Mouse (Mus musculus): ENCODE data around the gene Ube2a. TPM values are rescaled to one million over a fixed set of nuclear protein-coding genes. Genes with fewer than 3 reads are reported as not detected.

Ube2a gene
- total RNA-seq (2021) = 10 to 100 TPM; 74.7 to 76.4 TPM

DNA sequence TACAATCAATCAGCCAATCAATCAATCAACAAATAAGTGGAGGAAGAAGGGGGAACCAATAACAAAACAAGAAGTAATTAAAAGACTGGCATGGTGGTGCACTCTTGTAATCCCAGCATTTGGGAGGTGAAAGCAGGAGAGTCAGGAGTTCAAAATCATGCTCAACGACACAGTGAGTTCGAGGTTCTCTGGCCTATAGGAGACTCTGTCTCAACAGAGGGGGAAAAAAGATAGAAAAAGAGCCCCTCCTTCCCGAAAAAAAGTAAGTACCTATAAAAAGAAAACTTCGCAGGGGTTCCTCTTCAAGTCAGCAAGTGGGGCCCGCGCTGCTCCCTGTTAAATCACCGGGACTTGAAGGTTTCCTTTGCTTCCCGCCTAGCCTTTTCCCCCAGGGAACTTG lies at the start of gene Ube2a, which contains the start of gene C330007P06Rik:
Gene Ube2a, plus strand, starts transcription at position 136 of the 400 bp plus-strand sequence.
Gene C330007P06Rik, minus strand, starts transcription at position 347 of the 400 bp plus-strand sequence.
- peak in 1 of 2 experiments; percentile 0 for DNase-seq
- intact Hi-C loops (cut with DNase I) = loop anchor here (2.0 kb wide), 1 partner anchor 29 kb away; the partner anchor contains the start of gene Nkrf

GRCm38 (mm10) chrX:36823932-36824711 lies 49.6 kb upstream of the Ube2a start:
- no peak for DNase-seq
- intact Hi-C loops (cut with DNase I) = loop anchor here (5.0 to 10.0 kb wide), 2 partner anchors 62 to 319 kb away; no protein-coding TSS in a partner anchor

GRCm38 (mm10) chrX:36825032-36825431 lies 48.7 kb upstream of the Ube2a start:
- intact Hi-C loops (cut with DNase I) = loop anchor here (10.0 kb wide), 1 partner anchor 320 kb away; no protein-coding TSS in a partner anchor
- DNase-seq = no peak

GRCm38 (mm10) chrX:36826873-36827272 lies 46.8 kb upstream of the Ube2a start:
- no peak for DNase-seq

DNA sequence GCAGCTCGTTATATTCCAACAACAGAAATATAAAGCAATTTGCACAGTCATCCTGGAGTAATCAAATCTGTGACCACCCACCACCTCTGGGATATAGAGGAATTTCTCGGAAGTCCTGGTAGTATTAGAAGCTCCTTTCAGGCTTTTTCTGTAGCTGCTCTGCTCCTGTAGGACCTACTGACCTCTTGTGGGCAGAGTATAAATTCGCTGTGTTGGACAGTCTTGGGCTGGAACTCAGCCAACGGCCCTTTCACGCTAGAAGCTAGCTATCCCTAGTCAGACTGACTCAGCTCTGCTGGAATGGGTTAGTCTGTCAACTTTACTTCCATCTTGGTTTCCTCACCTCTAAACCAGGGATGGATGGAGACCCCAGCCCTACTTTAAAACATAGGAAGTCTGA lies 43.4 kb upstream of the Ube2a start:
- peak; percentile 70 to 73 for DNase-seq
- intact Hi-C loops (cut with DNase I) = loop anchor here (5.0 kb wide), 1 partner anchor 192 kb away; no protein-coding TSS in a partner anchor

More at GRCm38 (mm10) chrX:36826873-36827272, 46.8 kb upstream of the Ube2a start:
- intact Hi-C loops (cut with DNase I) = loop anchor here (10.0 kb wide), 1 partner anchor 322 kb away; no protein-coding TSS in a partner anchor

DNA sequence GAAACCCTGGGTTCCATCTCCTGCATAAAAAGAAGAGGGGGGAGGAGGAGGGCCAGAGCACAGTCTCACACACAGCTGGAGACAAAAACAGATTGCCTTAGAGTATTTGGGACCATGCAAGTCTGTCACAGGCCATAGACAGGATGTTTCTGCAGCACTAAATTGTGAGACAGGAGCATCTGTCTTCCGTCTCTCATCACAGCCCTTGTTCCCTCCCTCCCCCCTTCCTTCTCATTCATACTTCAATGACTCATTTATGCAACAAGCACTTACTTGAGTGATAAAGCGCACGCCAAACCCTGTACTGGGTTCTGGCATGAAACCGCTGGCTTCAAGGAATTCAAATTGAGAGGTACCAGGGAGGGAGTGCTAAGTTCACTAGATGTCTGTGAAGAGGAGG lies 42.1 kb upstream of the Ube2a start:
- peak; percentile 46 to 51 for DNase-seq
- intact Hi-C loops (cut with DNase I) = loop anchor here (5.0 kb wide), 1 partner anchor 191 kb away; no protein-coding TSS in a partner anchor

DNA sequence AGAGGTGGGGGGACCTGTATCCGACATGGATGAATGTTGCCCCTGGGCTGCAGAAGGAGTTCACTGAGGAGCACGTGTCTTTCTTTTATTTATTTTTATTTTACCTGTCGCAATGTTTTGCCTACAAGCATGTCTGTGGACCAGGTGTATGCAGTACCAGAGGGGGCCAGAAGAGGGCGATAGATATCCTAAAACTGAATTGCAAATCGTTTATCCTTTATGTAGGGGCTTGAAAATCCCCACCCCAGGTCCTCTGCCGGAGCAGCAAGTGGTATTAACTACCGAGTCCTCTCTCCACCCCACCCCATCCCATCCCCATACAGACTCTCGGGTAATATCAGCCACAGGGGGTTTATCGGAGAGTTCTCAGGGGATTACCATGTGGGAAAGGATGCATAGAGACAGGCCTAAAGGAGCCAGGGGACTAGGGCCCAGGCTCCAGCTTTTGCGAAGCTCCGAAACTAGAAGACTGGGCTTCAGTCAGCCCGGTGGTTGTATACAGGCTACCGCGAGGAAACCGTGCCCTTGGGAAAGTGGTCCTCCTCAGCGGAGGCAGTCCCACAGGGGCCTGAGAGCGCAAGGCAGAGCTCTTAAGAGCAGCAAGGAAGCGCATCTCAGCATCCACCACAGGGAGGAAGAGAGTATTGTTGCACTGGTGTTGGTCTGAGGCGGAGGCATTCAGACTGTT lies 40.2 kb upstream of the Ube2a start:
- DNase-seq = peak; percentile 62 to 79
- intact Hi-C loops (cut with DNase I) = loop anchor here (5.0 kb wide), 1 partner anchor 189 kb away; no protein-coding TSS in a partner anchor

- no peak for DNase-seq
- intact Hi-C loops (cut with DNase I) = loop anchor here (2.0 kb wide), 1 partner anchor 70 kb away; no protein-coding TSS in a partner anchor
Observed at GRCm38 (mm10) chrX:36837069-36837676, 36.5 kb upstream of the Ube2a start.

DNA sequence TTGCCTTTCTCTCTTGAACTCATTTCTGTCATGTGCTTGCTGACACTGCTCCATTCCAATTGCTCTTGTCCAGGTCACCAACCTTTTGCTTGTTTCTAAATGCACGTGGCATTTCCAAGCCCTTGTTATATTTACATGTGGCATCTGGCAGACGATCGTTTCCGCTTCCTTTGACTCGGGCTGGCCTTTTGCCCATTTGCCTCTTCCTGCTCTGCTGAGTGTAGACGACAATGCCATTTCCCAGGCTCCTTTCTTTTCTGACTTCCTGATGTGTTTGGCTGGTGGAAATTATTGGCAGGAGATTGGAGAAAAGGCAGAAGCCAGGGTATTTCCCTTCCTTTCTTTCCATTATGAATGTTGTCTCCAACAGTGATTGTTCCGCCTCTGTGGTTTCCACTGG lies 34.3 kb upstream of the Ube2a start:
- DNase-seq = peak; percentile 41 to 53
- intact Hi-C loops (cut with DNase I) = no loop called here

GRCm38 (mm10) chrX:36841698-36842097 lies 32.0 kb upstream of the Ube2a start:
- no peak for DNase-seq
- intact Hi-C loops (cut with DNase I) = no loop called here

- no peak for DNase-seq
- intact Hi-C loops (cut with DNase I) = no loop called here
Observed at GRCm38 (mm10) chrX:36843346-36843990, 30.2 kb upstream of the Ube2a start.

DNA sequence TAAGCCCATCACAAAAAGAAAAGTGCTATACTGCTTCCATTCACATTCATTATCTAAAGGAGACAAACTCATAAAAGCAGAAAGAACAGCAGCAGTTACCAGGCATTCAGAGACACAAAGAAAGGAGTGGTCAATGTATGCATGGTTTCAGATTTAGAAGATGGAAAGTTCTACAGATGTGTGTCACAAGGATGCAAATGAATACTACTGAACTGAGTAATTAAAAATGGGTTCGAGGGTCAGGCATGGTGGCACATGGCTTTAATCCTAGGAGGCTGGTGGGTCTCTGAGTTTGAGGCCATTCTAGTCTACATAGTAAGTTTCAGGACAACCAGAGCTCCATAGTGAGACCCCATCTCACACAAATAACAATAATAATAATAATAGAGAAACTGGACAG lies 26.5 kb upstream of the Ube2a start:
- intact Hi-C loops (cut with DNase I) = no loop called here
- DNase-seq = no peak

DNA sequence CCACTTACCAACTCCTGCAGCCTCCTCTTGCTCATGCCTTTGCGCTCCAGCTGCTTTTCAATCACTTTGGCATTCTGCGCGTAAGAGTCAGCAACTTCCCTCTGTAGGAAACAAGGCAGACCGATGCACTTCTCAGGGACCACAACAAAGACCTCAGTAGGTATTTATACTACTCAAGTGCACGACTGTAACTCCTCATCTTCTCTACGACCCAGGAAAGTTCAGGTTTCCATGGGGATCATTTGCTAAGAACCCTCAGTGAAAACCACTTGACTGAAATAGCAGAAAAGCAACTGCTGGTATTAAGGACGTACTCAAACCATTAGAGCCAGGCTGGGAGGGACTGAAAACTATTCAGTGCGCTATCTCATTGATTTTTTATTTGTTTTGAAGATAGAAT lies 21.1 kb upstream of the Ube2a start:
- DNase-seq = no peak
- intact Hi-C loops (cut with DNase I) = no loop called here

GRCm38 (mm10) chrX:36863766-36864608 lies 9.7 kb upstream of the Ube2a start:
- DNase-seq = peak; percentile 84 to 89
- intact Hi-C loops (cut with DNase I) = no loop called here

DNA sequence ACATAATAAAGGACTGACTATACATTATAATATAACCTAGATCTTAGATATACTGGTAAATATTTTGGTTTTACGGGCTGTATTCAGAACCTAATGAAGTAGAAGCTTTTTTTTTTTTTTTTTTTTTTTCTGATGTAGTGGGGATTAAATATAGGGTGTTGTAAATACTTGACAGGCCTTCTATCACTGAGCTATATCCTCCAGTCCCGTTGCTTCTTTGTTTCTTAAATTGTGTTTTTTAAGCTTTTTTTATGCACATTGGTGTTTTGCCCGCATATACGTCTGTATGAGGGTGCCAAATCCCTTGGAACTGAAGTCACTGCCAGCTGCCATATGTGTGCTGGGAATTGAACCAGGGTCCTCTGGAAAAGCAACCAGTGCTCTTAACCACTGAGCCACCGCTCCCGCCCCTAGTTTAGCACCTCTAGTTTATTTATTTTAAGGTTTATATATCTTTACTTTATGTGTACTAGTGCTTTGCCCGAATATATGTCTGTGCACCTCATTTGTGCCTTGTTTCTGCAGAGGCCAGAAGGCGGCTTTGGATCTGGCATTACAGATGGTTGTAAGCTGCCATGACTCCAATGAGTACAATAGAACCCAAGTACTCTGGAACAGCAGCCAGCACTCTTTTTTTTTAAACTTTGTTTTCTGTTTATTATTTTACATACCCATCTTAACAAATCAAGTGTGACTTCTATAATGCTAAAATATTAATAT lies 8.9 kb upstream of the Ube2a start:
- intact Hi-C loops (cut with DNase I) = no loop called here

GRCm38 (mm10) chrX:36870372-36870771 lies 3.3 kb upstream of the Ube2a start:
- intact Hi-C loops (cut with DNase I) = no loop called here
- no peak for DNase-seq

More for the DNA sequence above, 8.9 kb upstream of the Ube2a start:
- DNase-seq = no peak

GRCm38 (mm10) chrX:36874178-36874696 lies 537 bp downstream of the Ube2a start:
- peak; percentile 90 to 92 for DNase-seq
- intact Hi-C loops (cut with DNase I) = loop anchor here (2.0 kb wide), 1 partner anchor 29 kb away; the partner anchor contains the start of gene Nkrf

DNA sequence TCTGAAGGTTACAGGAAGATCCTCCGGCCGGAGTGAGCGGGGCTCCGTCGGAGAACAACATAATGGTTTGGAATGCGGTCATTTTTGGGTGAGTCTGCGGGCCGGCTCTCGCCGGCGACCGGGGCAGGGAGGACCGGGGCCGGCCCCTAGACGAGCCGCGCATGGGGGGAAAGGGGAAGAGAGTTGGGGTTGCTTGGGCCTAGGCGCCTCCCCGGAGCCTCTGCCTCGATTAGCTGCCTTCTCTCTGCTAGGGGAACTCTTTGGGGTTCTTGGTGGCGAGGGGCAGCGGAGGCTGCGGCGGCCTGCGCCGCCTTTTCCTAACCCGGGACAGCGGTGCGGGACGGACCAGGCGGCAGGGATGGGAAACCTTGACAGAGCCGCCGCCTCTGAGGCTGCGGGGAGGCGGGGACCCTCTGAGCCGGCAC lies 1.0 kb downstream of the Ube2a start:
- intact Hi-C loops (cut with DNase I) = loop anchor here (2.0 kb wide), 1 partner anchor 28 kb away; the partner anchor contains the start of gene Nkrf
- DNase-seq = peak in 1 of 2 experiments; percentile 28
